Mouse (Mus musculus) forebrain, embryonic 11.5 days (tissue): ENCODE measurements around the gene Shank2. TPM values are rescaled to one million over a fixed set of nuclear protein-coding genes. Genes with fewer than 3 reads are reported as not detected.

Experiments
- ATAC-seq: fragments of 200-750 bp; cut with Nextera tagmentation; replicated peaks from 2 replicates; pipeline ENCODE4 v1.8.0; 2017; ENCODE audit warnings: moderate TSS enrichment; ENCODE audit not compliant: low FRiP score
- DNase-seq: peaks from one replicate; pipeline ENCODE4 v3.0.0-alpha.2; 2017; ENCODE audit warnings: low spot score
- H3K27ac ChIP-seq: fragments of 300-500 bp; sonication (generic); 2 replicates; pipeline ENCODE4 v1.5.1; 2014; ENCODE audit warnings: low read depth, low read length
- H3K27me3 ChIP-seq: fragments of 300-500 bp; sonication (generic); 2 replicates; pipeline ENCODE4 v1.6.1; 2014; ENCODE audit warnings: mild to moderate bottlenecking, low read length, mixed read lengths; ENCODE audit not compliant: control insufficient read depth, insufficient read depth
- H3K36me3 ChIP-seq: fragments of 300-500 bp; sonication (generic); 2 replicates; pipeline ENCODE4 v1.6.1; 2014; ENCODE audit warnings: mild to moderate bottlenecking, low read length, moderate library complexity, mixed read lengths; ENCODE audit not compliant: control insufficient read depth, insufficient read depth
- H3K4me1 ChIP-seq: fragments of 300-500 bp; sonication (generic); replicated peaks from 2 replicates; pipeline ENCODE4 v1.6.1; 2014; ENCODE audit warnings: low read length, mixed read lengths; ENCODE audit not compliant: control insufficient read depth, insufficient read depth
- H3K4me2 ChIP-seq: fragments of 300-500 bp; sonication (generic); 2 replicates; pipeline ENCODE4 v1.6.1; 2014; ENCODE audit warnings: low read depth, mild to moderate bottlenecking, low read length, moderate library complexity, mixed read lengths; ENCODE audit not compliant: severe bottlenecking
- H3K4me3 ChIP-seq: fragments of 300-500 bp; sonication (generic); 2 replicates; pipeline ENCODE4 v1.5.1; 2014; ENCODE audit warnings: low read depth, low read length
- H3K9ac ChIP-seq: fragments of 300-500 bp; sonication (generic); 2 replicates; pipeline ENCODE4 v1.6.1; 2014; ENCODE audit warnings: low read length
- H3K9me3 ChIP-seq: fragments of 300-500 bp; sonication (generic); 2 replicates; pipeline ENCODE4 v1.6.1; 2016; ENCODE audit warnings: low read length, mixed read lengths; ENCODE audit not compliant: control insufficient read depth
- WGBS: fragments of 180-500 bp; shearing (Covaris S2); extraction: QIAGEN DNeasy Blood & Tissue Kit; methylation state at CpG from one replicate; pipeline ENCODE4 v1.1.7; 2014; 5-methylcytosine and 5-hydroxymethylcytosine counted together
- polyA plus RNA-seq: library from polyadenylated mRNA; unstranded; fragments of >200 nt; fragmentation: Nextera tagmentation; extraction: Ambion mirVana; gene quantifications from 2 replicates; pipeline ENCODE4 v1.2.1, GENCODE M21; 2014

The Shank2 gene
- polyA plus RNA-seq, 1 experiment from 2014 or later, result 2.2 TPM

- H3K4me2 ChIP-seq, result no peak overlapping the region
- H3K9ac ChIP-seq, result no peak overlapping the region
- peaks cover 34% of the 10 kb centered on the region; the same call in 1 of the 2 replicates for H3K36me3 ChIP-seq
- no peak overlapping the region for H3K27ac ChIP-seq
- H3K27me3 ChIP-seq, result no peaks in the 10 kb centered on the region
- no peaks in the 10 kb centered on the region for H3K9me3 ChIP-seq
- DNase-seq, result no peak
- no peaks in the 10 kb centered on the region for H3K4me1 ChIP-seq
- no peak for ATAC-seq
- 92% methylated on average over 6 of the region's 6 CpGs for WGBS
- no peak overlapping the region for H3K4me3 ChIP-seq
These were observed 459.6 kb downstream of the Shank2 start for GRCm38 (mm10) chr7:144461246-144461902.

- Histone ChIP-seq H3K27ac (no peak overlapping the region), H3K9me3 (no peaks in the 10 kb centered on the region), H3K36me3 (peaks cover 27% of the 10 kb centered on the region; the same call in 1 of the 2 replicates), H3K4me1 (no peaks in the 10 kb centered on the region), H3K4me3 (no peak overlapping the region), H3K4me2 (no peak overlapping the region), H3K27me3 (no peaks in the 10 kb centered on the region), H3K9ac (no peak overlapping the region)
- no peak for DNase-seq
- whole genome bisulfite sequencing, result 92% methylated on average over 7 of the region's 7 CpGs
- no peak for ATAC-seq
These were observed 460.8 kb downstream of the Shank2 start for GRCm38 (mm10) chr7:144462577-144462976.

GRCm38 (mm10) chr7:144468741-144469140, 467.0 kb downstream of the Shank2 start:
- peaks cover 2% of the 10 kb centered on the region; the same call in 1 of the 2 replicates for H3K36me3 ChIP-seq
- WGBS, result 89% methylated on average over 5 of the region's 5 CpGs
- no peak overlapping the region for H3K9ac ChIP-seq
- 0 out of 2 replicates have a peak overlapping the region, but pooled peaks have one; percentile 65 for H3K4me3 ChIP-seq
- H3K27ac ChIP-seq, result no peak overlapping the region
- H3K4me2 ChIP-seq, result no peak overlapping the region
- no peaks in the 10 kb centered on the region for H3K9me3 ChIP-seq
- peaks cover 5% of the 10 kb centered on the region; the same call in 1 of the 2 replicates for H3K4me1 ChIP-seq
- ATAC-seq (no peak), DNase-seq (no peak)
- H3K27me3 ChIP-seq, result no peaks in the 10 kb centered on the region

GRCm38 (mm10) chr7:144469181-144469641, 467.5 kb downstream of the Shank2 start:
- no peaks in the 10 kb centered on the region for H3K9me3 ChIP-seq
- peaks cover 5% of the 10 kb centered on the region; the same call in 1 of the 2 replicates for H3K4me1 ChIP-seq
- no peak overlapping the region for H3K27ac ChIP-seq
- H3K4me3 ChIP-seq, result peak overlapping the region; percentile 65
- H3K27me3 ChIP-seq, result no peaks in the 10 kb centered on the region
- no peak for ATAC-seq
- 36% methylated on average over 4 of the region's 4 CpGs for WGBS
- H3K4me2 ChIP-seq, result peak overlapping the region; percentile 81
- H3K9ac ChIP-seq, result peak overlapping the region; percentile 45; the same call in 1 of the 2 replicates
- peaks cover 2% of the 10 kb centered on the region; the same call in 1 of the 2 replicates for H3K36me3 ChIP-seq
- DNase-seq, result no peak

- ATAC-seq (peak; percentile 52), DNase-seq (no peak)
- 2% methylated on average over 31 of the region's 31 CpGs for WGBS
- H3K4me3 ChIP-seq, result peak overlapping the region; percentile 65
- peak overlapping the region; percentile 72 for H3K9ac ChIP-seq
- peak overlapping the region; percentile 81 for H3K4me2 ChIP-seq
- no peaks in the 10 kb centered on the region for H3K27me3 ChIP-seq
- H3K9me3 ChIP-seq, result no peaks in the 10 kb centered on the region
- H3K4me1 ChIP-seq, result peaks cover 5% of the 10 kb centered on the region; the same call in 1 of the 2 replicates
- H3K36me3 ChIP-seq, result 0 out of 2 replicates have a peak, but pooled peaks cover 2% of the 10 kb centered on the region
- H3K27ac ChIP-seq, result no peak overlapping the region
These were observed 468.3 kb downstream of the Shank2 start for GRCm38 (mm10) chr7:144469908-144470544.

GRCm38 (mm10) chr7:144470545-144471059, 468.9 kb downstream of the Shank2 start, which contains the start of gene Cttn:
TSS of gene Cttn (minus strand) at chr7:144471009.
- H3K27me3 ChIP-seq, result no peaks in the 10 kb centered on the region
- peak within 1 kb of the TSS; percentile 72 for H3K9ac ChIP-seq
- H3K9me3 ChIP-seq, result no peaks in the 10 kb centered on the region
- H3K27ac ChIP-seq, result no peak within 1 kb of the TSS
- peak; percentile 94 for DNase-seq
- peak; percentile 96 for ATAC-seq
- WGBS, result under 1% methylated on average over 30 of the region's 30 CpGs
- peak within 1 kb of the TSS; percentile 65 for H3K4me3 ChIP-seq
- H3K36me3 ChIP-seq, result no peaks in the 10 kb centered on the region
- H3K4me1 ChIP-seq, result peaks cover 5% of the 10 kb centered on the region; the same call in 1 of the 2 replicates
- H3K4me2 ChIP-seq, result peak within 1 kb of the TSS; percentile 81

- Histone ChIP-seq H3K27me3 (no peaks in the 10 kb centered on the region), H3K4me3 (peak overlapping the region; percentile 65), H3K9ac (peak overlapping the region; percentile 72), H3K4me1 (peaks cover 5% of the 10 kb centered on the region; the same call in 1 of the 2 replicates), H3K4me2 (peak overlapping the region; percentile 81), H3K9me3 (no peaks in the 10 kb centered on the region), H3K36me3 (no peaks in the 10 kb centered on the region), H3K27ac (no peak overlapping the region)
- WGBS, result 85% methylated on average over 2 of the region's 2 CpGs
- no peak for DNase-seq
- no peak for ATAC-seq
These were observed 469.4 kb downstream of the Shank2 start for GRCm38 (mm10) chr7:144471103-144471502.

GRCm38 (mm10) chr7:144473486-144473885, 471.8 kb downstream of the Shank2 start:
- Histone ChIP-seq H3K9ac (no peak overlapping the region), H3K27me3 (no peaks in the 10 kb centered on the region), H3K4me2 (no peak overlapping the region), H3K27ac (no peak overlapping the region), H3K4me1 (peaks cover 5% of the 10 kb centered on the region; the same call in 1 of the 2 replicates), H3K36me3 (no peaks in the 10 kb centered on the region), H3K4me3 (no peak overlapping the region), H3K9me3 (no peaks in the 10 kb centered on the region)
- no peak for DNase-seq
- ATAC-seq, result no peak
- 74% methylated on average over 4 of the region's 4 CpGs for WGBS
